Mouse (Mus musculus): ENCODE data around the gene P4htm. TPM values are rescaled to one million over a fixed set of nuclear protein-coding genes. Genes with fewer than 3 reads are reported as not detected.
"Not testable (repeated sequence)": the region's sequence is repeated elsewhere in the genome, so short reads cannot be mapped to it uniquely, and the experiment has no call there.

P4htm gene
- polyA plus RNA-seq, 1 experiment from 2014 or later, result 12.2 TPM

- Histone ChIP-seq H3K27me3 (no peaks in the 10 kb centered on the region), H3K4me2 (replicated peaks) (no peak overlapping the region), H3K4me3 (replicated peaks) (no peak overlapping the region), H3K27ac (replicated peaks) (no peak overlapping the region), H3K4me1 (no peaks in the 10 kb centered on the region), H3K9ac (no peak overlapping the region), H3K36me3 (peaks cover 97% of the 10 kb centered on the region), H3K9me3 (replicated peaks) (no peaks in the 10 kb centered on the region)
- WGBS, result 88% methylated on average over 4 of the region's 4 CpGs
- no peak for ATAC-seq (ENCODE audit: insufficient number of reproducible peaks, low FRiP score, low TSS enrichment, low read depth)
Observed at GRCm38 (mm10) chr9:108608889-108609288, 11.4 kb upstream of the P4htm start.

GRCm38 (mm10) chr9:108607929-108608328 is 10.5 kb upstream of the P4htm start:
- H3K27me3 ChIP-seq; ATAC-seq (ENCODE audit: insufficient number of reproducible peaks, low FRiP score, low TSS enrichment, low read depth); H3K4me3 ChIP-seq (replicated peaks); H3K9me3 ChIP-seq (replicated peaks); H3K27ac ChIP-seq (replicated peaks); H3K4me1 ChIP-seq; H3K9ac ChIP-seq; H3K4me2 ChIP-seq (replicated peaks): not testable (repeated sequence)
- WGBS, result 93% methylated on average over 5 of the region's 5 CpGs
- H3K36me3 ChIP-seq, result peaks cover 97% of the 10 kb centered on the region

GRCm38 (mm10) chr9:108601986-108602385 is 4.5 kb upstream of the P4htm start:
- H3K36me3 ChIP-seq, result peaks cover 43% of the 10 kb centered on the region
- H3K4me2 ChIP-seq (replicated peaks), result no peak overlapping the region
- 84% methylated on average over 4 of the region's 4 CpGs for WGBS
- no peaks in the 10 kb centered on the region for H3K9me3 ChIP-seq (replicated peaks)
- H3K27me3 ChIP-seq, result no peaks in the 10 kb centered on the region
- ATAC-seq (ENCODE audit: insufficient number of reproducible peaks, low FRiP score, low TSS enrichment, low read depth), result no peak
- no peak overlapping the region for H3K4me3 ChIP-seq (replicated peaks)
- H3K4me1 ChIP-seq, result 0 out of 2 replicates have a peak, but pooled peaks cover 6% of the 10 kb centered on the region
- no peak overlapping the region for H3K27ac ChIP-seq (replicated peaks)
- H3K9ac ChIP-seq, result no peak overlapping the region

- Histone ChIP-seq H3K27ac (replicated peaks) (no peak overlapping the region), H3K27me3 (no peaks in the 10 kb centered on the region), H3K9ac (no peak overlapping the region), H3K4me2 (replicated peaks) (no peak overlapping the region), H3K4me3 (replicated peaks) (no peak overlapping the region), H3K36me3 (peaks cover 26% of the 10 kb centered on the region), H3K9me3 (replicated peaks) (no peaks in the 10 kb centered on the region), H3K4me1 (peaks cover 14% of the 10 kb centered on the region; the same call in 1 of the 2 replicates)
- 43% methylated on average over 2 of the region's 2 CpGs for WGBS
- no peak for ATAC-seq (ENCODE audit: insufficient number of reproducible peaks, low FRiP score, low TSS enrichment, low read depth)
Observed at GRCm38 (mm10) chr9:108600011-108600410, 2.5 kb upstream of the P4htm start.

- WGBS, result 69% methylated on average over 4 of the region's 4 CpGs
- no peak overlapping the region for H3K4me3 ChIP-seq (replicated peaks)
- H3K27me3 ChIP-seq, result no peaks in the 10 kb centered on the region
- no peak overlapping the region for H3K27ac ChIP-seq (replicated peaks)
- H3K36me3 ChIP-seq, result peaks cover 17% of the 10 kb centered on the region
- ATAC-seq (ENCODE audit: insufficient number of reproducible peaks, low FRiP score, low TSS enrichment, low read depth), result no peak
- no peak overlapping the region for H3K9ac ChIP-seq
- H3K9me3 ChIP-seq (replicated peaks), result no peaks in the 10 kb centered on the region
- H3K4me1 ChIP-seq, result peaks cover 14% of the 10 kb centered on the region; the same call in 1 of the 2 replicates
- H3K4me2 ChIP-seq (replicated peaks), result no peak overlapping the region
Observed at GRCm38 (mm10) chr9:108599021-108599566, 1.6 kb upstream of the P4htm start.

- Histone ChIP-seq H3K4me1 (peaks cover 14% of the 10 kb centered on the region; the same call in 1 of the 2 replicates), H3K9me3 (replicated peaks) (no peaks in the 10 kb centered on the region), H3K36me3 (no peaks in the 10 kb centered on the region), H3K27ac (replicated peaks) (no peak overlapping the region), H3K4me3 (replicated peaks) (no peak overlapping the region), H3K9ac (no peak overlapping the region), H3K27me3 (no peaks in the 10 kb centered on the region), H3K4me2 (replicated peaks) (no peak overlapping the region)
- ATAC-seq (ENCODE audit: insufficient number of reproducible peaks, low FRiP score, low TSS enrichment, low read depth), result no peak
- WGBS, result 74% methylated on average over 3 of the region's 3 CpGs
Observed at GRCm38 (mm10) chr9:108594354-108594753, 3.1 kb downstream of the P4htm start.

- H3K36me3 ChIP-seq, result no peaks in the 10 kb centered on the region; the same call in 1 of the 2 replicates
- no peak for ATAC-seq (ENCODE audit: insufficient number of reproducible peaks, low FRiP score, low TSS enrichment, low read depth)
- no peak overlapping the region for H3K4me2 ChIP-seq (replicated peaks)
- peaks cover 16% of the 10 kb centered on the region for H3K4me1 ChIP-seq
- H3K27ac ChIP-seq (replicated peaks), result no peak overlapping the region
- no peak overlapping the region for H3K9ac ChIP-seq
- H3K27me3 ChIP-seq, result no peaks in the 10 kb centered on the region
- 88% methylated on average over 4 of the region's 4 CpGs for WGBS
- H3K9me3 ChIP-seq (replicated peaks), result no peaks in the 10 kb centered on the region
- H3K4me3 ChIP-seq (replicated peaks), result no peak overlapping the region
Observed at GRCm38 (mm10) chr9:108591462-108591861, 6.0 kb downstream of the P4htm start.

GRCm38 (mm10) chr9:108589229-108589628 is 8.2 kb downstream of the P4htm start:
- Histone ChIP-seq H3K9ac (no peak overlapping the region), H3K4me1 (peaks cover 13% of the 10 kb centered on the region), H3K4me2 (replicated peaks) (no peak overlapping the region), H3K4me3 (replicated peaks) (no peak overlapping the region), H3K27me3 (no peaks in the 10 kb centered on the region), H3K27ac (replicated peaks) (no peak overlapping the region), H3K9me3 (replicated peaks) (no peaks in the 10 kb centered on the region), H3K36me3 (no peaks in the 10 kb centered on the region; the same call in 1 of the 2 replicates)
- 67% methylated on average over 5 of the region's 5 CpGs for WGBS
- ATAC-seq (ENCODE audit: insufficient number of reproducible peaks, low FRiP score, low TSS enrichment, low read depth), result no peak

- Histone ChIP-seq H3K36me3 (no peaks in the 10 kb centered on the region; the same call in 1 of the 2 replicates), H3K4me3 (replicated peaks) (0 out of 2 replicates have a peak overlapping the region, but pooled peaks have one; percentile 6), H3K27me3 (no peaks in the 10 kb centered on the region), H3K9ac (0 out of 2 replicates have a peak overlapping the region, but pooled peaks have one; percentile 19), H3K4me2 (replicated peaks) (peak overlapping the region; percentile 30), H3K9me3 (replicated peaks) (no peaks in the 10 kb centered on the region), H3K4me1 (peaks cover 13% of the 10 kb centered on the region), H3K27ac (replicated peaks) (0 out of 2 replicates have a peak overlapping the region, but pooled peaks have one; percentile 11)
- peak; percentile 83 for ATAC-seq (ENCODE audit: insufficient number of reproducible peaks, low FRiP score, low TSS enrichment, low read depth)
- WGBS, result 6% methylated on average over 14 of the region's 14 CpGs
Observed at GRCm38 (mm10) chr9:108587571-108588180, 9.8 kb downstream of the P4htm start.

GRCm38 (mm10) chr9:108579344-108579690 is 18.1 kb downstream of the P4htm start:
- peaks cover 37% of the 10 kb centered on the region for H3K4me1 ChIP-seq
- H3K9me3 ChIP-seq (replicated peaks), result no peaks in the 10 kb centered on the region
- peak overlapping the region; percentile 94 for H3K27ac ChIP-seq (replicated peaks)
- 68% methylated on average over 5 of the region's 5 CpGs for WGBS
- H3K36me3 ChIP-seq, result peaks cover 19% of the 10 kb centered on the region
- ATAC-seq (ENCODE audit: insufficient number of reproducible peaks, low FRiP score, low TSS enrichment, low read depth), result no peak
- H3K9ac ChIP-seq, result peak overlapping the region; percentile 41
- peak overlapping the region; percentile 75 for H3K4me3 ChIP-seq (replicated peaks)
- no peaks in the 10 kb centered on the region for H3K27me3 ChIP-seq
- H3K4me2 ChIP-seq (replicated peaks), result peak overlapping the region; percentile 80

- 6% methylated on average over 51 of the region's 51 CpGs for WGBS
- H3K4me1 ChIP-seq, result peaks cover 43% of the 10 kb centered on the region
Observed at GRCm38 (mm10) chr9:108578545-108579343, 18.7 kb downstream of the P4htm start, which contains the start of gene Wdr6. Gene Wdr6 (minus strand): TSS chr9:108578739.

More at GRCm38 (mm10) chr9:108578545-108579343, 18.7 kb downstream of the P4htm start, which contains the start of gene Wdr6:
- peak within 1 kb of the TSS; percentile 80 for H3K4me2 ChIP-seq (replicated peaks)
- H3K9me3 ChIP-seq (replicated peaks), result no peaks in the 10 kb centered on the region
- H3K9ac ChIP-seq, result peak within 1 kb of the TSS; percentile 72
- H3K27me3 ChIP-seq, result no peaks in the 10 kb centered on the region
- peak within 1 kb of the TSS; percentile 75 for H3K4me3 ChIP-seq (replicated peaks)
- H3K27ac ChIP-seq (replicated peaks), result peak within 1 kb of the TSS; percentile 94
- H3K36me3 ChIP-seq, result peaks cover 25% of the 10 kb centered on the region
- ATAC-seq (ENCODE audit: insufficient number of reproducible peaks, low FRiP score, low TSS enrichment, low read depth), result peak; percentile 97

Measured in embryonic facial prominence, embryonic 15.5 days (tissue).